Mouse (Mus musculus) left cerebral cortex, postnatal 25 days (tissue): ENCODE results near the gene Gm21800. TPM values are rescaled to one million over a fixed set of nuclear protein-coding genes. Genes with fewer than 3 reads are reported as not detected.
"Not testable (repeated sequence)": the region's sequence is repeated elsewhere in the genome, so short reads cannot be mapped to it uniquely, and the experiment has no call there.

Source experiments
- DNase-seq, 2 experiments: peaks; one replicate each; pipeline ENCODE4 v3.0.0; 2022; ENCODE audit warnings: low spot score in 2 of 2, mixed read lengths in 1 of 2
- intact Hi-C: fragments of 180-260 bp; cut with DNase I; formaldehyde crosslinking; loops from one replicate; pipeline ENCODE4 v1.15.1; 2025
- total RNA-seq, 2 experiments: library from RNA; stranded (reverse); gene quantifications; 2 replicates each; pipeline ENCODE4 v1.2.3; 2021

The Gm21800 gene
- not detected for total RNA-seq

GRCm38 (mm10) chrY:41406198-41406597, at the start of gene Gm21800:
TSS of gene Gm21800 (plus strand) at chrY:41406498.
- DNase-seq, intact Hi-C loops: not testable (repeated sequence)
